Mouse (Mus musculus): Measurements from ENCODE around the gene Fgfbp1. TPM values are rescaled to one million over a fixed set of nuclear protein-coding genes. Genes with fewer than 3 reads are reported as not detected.
A peak's percentile ranks its signal among the peaks of the same experiment; 100 is the strongest.

Fgfbp1 gene
- polyA plus RNA-seq, 1 experiment = not detected

GRCm38 (mm10) chr5:43976821-43977561, 4.6 kb downstream of the Fgfbp1 start:
- TF ChIP-seq CTCF (IDR thresholded peaks at IDR 0.05; ENCODE audit: low read depth, low read length) (no peak), POLR2A (IDR thresholded peaks at IDR 0.05; ENCODE audit: borderline replicate concordance, low read depth, low read length) (no peak)
- H3K4me1 ChIP-seq (ENCODE audit: control insufficient read depth, insufficient read depth, low read length) = no peaks in the 10 kb centered on the region
- H3K4me3 ChIP-seq (ENCODE audit: insufficient read depth, low read length) = no peak overlapping the region
- H3K27ac ChIP-seq (ENCODE audit: insufficient read depth, low read depth, low read length) = no peak overlapping the region

- Histone ChIP-seq H3K4me1 (ENCODE audit: control insufficient read depth, insufficient read depth, low read length) (no peaks in the 10 kb centered on the region), H3K27ac (ENCODE audit: insufficient read depth, low read depth, low read length) (no peak overlapping the region), H3K4me3 (ENCODE audit: insufficient read depth, low read length) (no peak overlapping the region)
- TF ChIP-seq POLR2A (IDR thresholded peaks at IDR 0.05; ENCODE audit: borderline replicate concordance, low read depth, low read length) = no peak
Measured at GRCm38 (mm10) chr5:43974166-43974565, 7.4 kb downstream of the Fgfbp1 start.

GRCm38 (mm10) chr5:43971156-43971555, 10.4 kb downstream of the Fgfbp1 start:
- Histone ChIP-seq H3K4me1 (ENCODE audit: control insufficient read depth, insufficient read depth, low read length) (no peaks in the 10 kb centered on the region), H3K4me3 (ENCODE audit: insufficient read depth, low read length) (no peak overlapping the region), H3K27ac (ENCODE audit: insufficient read depth, low read depth, low read length) (no peak overlapping the region)
- TF ChIP-seq POLR2A (IDR thresholded peaks at IDR 0.05; ENCODE audit: borderline replicate concordance, low read depth, low read length) (no peak), CTCF (IDR thresholded peaks at IDR 0.05; ENCODE audit: low read depth, low read length) (no peak)

- Histone ChIP-seq H3K4me1 (ENCODE audit: control insufficient read depth, insufficient read depth, low read length) (no peaks in the 10 kb centered on the region), H3K27ac (ENCODE audit: insufficient read depth, low read depth, low read length) (no peak overlapping the region), H3K4me3 (ENCODE audit: insufficient read depth, low read length) (no peak overlapping the region)
- TF ChIP-seq CTCF (IDR thresholded peaks at IDR 0.05; ENCODE audit: low read depth, low read length) = no peak
- no peak for TF ChIP-seq POLR2A (IDR thresholded peaks at IDR 0.05; ENCODE audit: borderline replicate concordance, low read depth, low read length)
Measured at GRCm38 (mm10) chr5:43970532-43970931, 11.0 kb downstream of the Fgfbp1 start.

- TF ChIP-seq CTCF (IDR thresholded peaks at IDR 0.05; ENCODE audit: low read depth, low read length) = no peak
- no peak for TF ChIP-seq POLR2A (IDR thresholded peaks at IDR 0.05; ENCODE audit: borderline replicate concordance, low read depth, low read length)
- no peak overlapping the region for H3K27ac ChIP-seq (ENCODE audit: insufficient read depth, low read depth, low read length)
- no peak overlapping the region for H3K4me3 ChIP-seq (ENCODE audit: insufficient read depth, low read length)
- no peaks in the 10 kb centered on the region for H3K4me1 ChIP-seq (ENCODE audit: control insufficient read depth, insufficient read depth, low read length)
Measured at GRCm38 (mm10) chr5:43968634-43969033, 12.9 kb downstream of the Fgfbp1 start.

- no peak overlapping the region for H3K4me3 ChIP-seq (ENCODE audit: insufficient read depth, low read length)
- H3K4me1 ChIP-seq (ENCODE audit: control insufficient read depth, insufficient read depth, low read length) = no peaks in the 10 kb centered on the region
- TF ChIP-seq CTCF (IDR thresholded peaks at IDR 0.05; ENCODE audit: low read depth, low read length) = no peak
- TF ChIP-seq POLR2A (IDR thresholded peaks at IDR 0.05; ENCODE audit: borderline replicate concordance, low read depth, low read length) = no peak
- H3K27ac ChIP-seq (ENCODE audit: insufficient read depth, low read depth, low read length) = no peak overlapping the region
Measured at GRCm38 (mm10) chr5:43961056-43961455, 20.5 kb downstream of the Fgfbp1 start.

- no peaks in the 10 kb centered on the region for H3K4me1 ChIP-seq (ENCODE audit: control insufficient read depth, insufficient read depth, low read length)
- no peak overlapping the region for H3K27ac ChIP-seq (ENCODE audit: insufficient read depth, low read depth, low read length)
- TF ChIP-seq CTCF (IDR thresholded peaks at IDR 0.05; ENCODE audit: low read depth, low read length) (no peak), POLR2A (IDR thresholded peaks at IDR 0.05; ENCODE audit: borderline replicate concordance, low read depth, low read length) (no peak)
- H3K4me3 ChIP-seq (ENCODE audit: insufficient read depth, low read length) = no peak overlapping the region
Measured at GRCm38 (mm10) chr5:43959884-43960440, 21.6 kb downstream of the Fgfbp1 start.

GRCm38 (mm10) chr5:43953241-43953640, 28.3 kb downstream of the Fgfbp1 start:
- peaks cover 9% of the 10 kb centered on the region for H3K4me1 ChIP-seq (ENCODE audit: control insufficient read depth, insufficient read depth, low read length)
- no peak overlapping the region for H3K27ac ChIP-seq (ENCODE audit: insufficient read depth, low read depth, low read length)
- no peak overlapping the region for H3K4me3 ChIP-seq (ENCODE audit: insufficient read depth, low read length)
- TF ChIP-seq CTCF (IDR thresholded peaks at IDR 0.05; ENCODE audit: low read depth, low read length) (no peak), POLR2A (IDR thresholded peaks at IDR 0.05; ENCODE audit: borderline replicate concordance, low read depth, low read length) (no peak)

- peaks cover 21% of the 10 kb centered on the region for H3K4me1 ChIP-seq (ENCODE audit: control insufficient read depth, insufficient read depth, low read length)
- peak overlapping the region; percentile 54 for H3K4me3 ChIP-seq (ENCODE audit: insufficient read depth, low read length)
- TF ChIP-seq CTCF (IDR thresholded peaks at IDR 0.05; ENCODE audit: low read depth, low read length) = peak; percentile 8; the same call in 1 of the 2 replicates
- 0 out of 2 replicates have a peak, but pooled peaks have one; percentile 52 for TF ChIP-seq POLR2A (IDR thresholded peaks at IDR 0.05; ENCODE audit: borderline replicate concordance, low read depth, low read length)
- peak overlapping the region; percentile 62 for H3K27ac ChIP-seq (ENCODE audit: insufficient read depth, low read depth, low read length)
Measured at GRCm38 (mm10) chr5:43948748-43949275, 32.8 kb downstream of the Fgfbp1 start.

GRCm38 (mm10) chr5:43948111-43948743, 33.4 kb downstream of the Fgfbp1 start:
- H3K4me3 ChIP-seq (ENCODE audit: insufficient read depth, low read length) = peak overlapping the region; percentile 55
- H3K27ac ChIP-seq (ENCODE audit: insufficient read depth, low read depth, low read length) = peak overlapping the region; percentile 62; the same call in 1 of the 2 replicates
- H3K4me1 ChIP-seq (ENCODE audit: control insufficient read depth, insufficient read depth, low read length) = peaks cover 21% of the 10 kb centered on the region
- TF ChIP-seq CTCF (IDR thresholded peaks at IDR 0.05; ENCODE audit: low read depth, low read length) (no peak), POLR2A (IDR thresholded peaks at IDR 0.05; ENCODE audit: borderline replicate concordance, low read depth, low read length) (no peak)
